Mouse (Mus musculus): ENCODE measurements around the gene Foxn3. TPM values are rescaled to one million over a fixed set of nuclear protein-coding genes. Genes with fewer than 3 reads are reported as not detected.

The Foxn3 gene
- total and polyA plus RNA-seq, 2 experiments from 2014 or later, result 50.4 to 69.0 TPM

GRCm38 (mm10) chr12:99447791-99448190, 115.6 kb downstream of the Foxn3 start:
- no peak for TF ChIP-seq CTCF (IDR thresholded peaks at IDR 0.05; ENCODE audit: low read depth)
- no peaks in the 10 kb centered on the region for H3K36me3 ChIP-seq (ENCODE audit: insufficient read depth, low read length)
- H3K9ac ChIP-seq (replicated peaks; ENCODE audit: low read length), result no peak overlapping the region
- no peak overlapping the region for H3K4me2 ChIP-seq (ENCODE audit: low read depth, low read length)
- H3K27me3 ChIP-seq (ENCODE audit: insufficient read depth, low read length), result no peaks in the 10 kb centered on the region
- H3K4me3 ChIP-seq (ENCODE audit: low read length), result no peak overlapping the region
- WGBS, result 87% methylated on average over 5 of the region's 5 CpGs
- no peak overlapping the region for H3K27ac ChIP-seq
- no peak for ATAC-seq
- no peak for DNase-seq (ENCODE audit: low spot score)
- no peaks in the 10 kb centered on the region for H3K4me1 ChIP-seq (ENCODE audit: insufficient read depth, low read length)
- no peaks in the 10 kb centered on the region for H3K9me3 ChIP-seq (ENCODE audit: low read length)

- Histone ChIP-seq H3K9ac (replicated peaks; ENCODE audit: low read length) (no peak overlapping the region), H3K4me3 (ENCODE audit: low read length) (no peak overlapping the region), H3K4me2 (ENCODE audit: low read depth, low read length) (no peak overlapping the region), H3K4me1 (ENCODE audit: insufficient read depth, low read length) (no peaks in the 10 kb centered on the region), H3K27ac (no peak overlapping the region), H3K27me3 (ENCODE audit: insufficient read depth, low read length) (no peaks in the 10 kb centered on the region), H3K36me3 (ENCODE audit: insufficient read depth, low read length) (no peaks in the 10 kb centered on the region), H3K9me3 (ENCODE audit: low read length) (no peaks in the 10 kb centered on the region)
- TF ChIP-seq CTCF (IDR thresholded peaks at IDR 0.05; ENCODE audit: low read depth), result no peak
- ATAC-seq, result no peak
- no peak for DNase-seq (ENCODE audit: low spot score)
- 77% methylated on average over 6 of the region's 6 CpGs for WGBS
Observed at GRCm38 (mm10) chr12:99445018-99445674, 118.2 kb downstream of the Foxn3 start.

GRCm38 (mm10) chr12:99442819-99443218, 120.6 kb downstream of the Foxn3 start:
- no peak overlapping the region for H3K9ac ChIP-seq (replicated peaks; ENCODE audit: low read length)
- WGBS, result 95% methylated on average over 3 of the region's 3 CpGs
- H3K27ac ChIP-seq, result no peak overlapping the region
- DNase-seq (ENCODE audit: low spot score) (no peak), ATAC-seq (no peak)
- H3K36me3 ChIP-seq (ENCODE audit: insufficient read depth, low read length), result no peaks in the 10 kb centered on the region
- no peaks in the 10 kb centered on the region for H3K9me3 ChIP-seq (ENCODE audit: low read length)
- no peak for TF ChIP-seq CTCF (IDR thresholded peaks at IDR 0.05; ENCODE audit: low read depth)
- no peaks in the 10 kb centered on the region for H3K27me3 ChIP-seq (ENCODE audit: insufficient read depth, low read length)
- H3K4me1 ChIP-seq (ENCODE audit: insufficient read depth, low read length), result no peaks in the 10 kb centered on the region
- no peak overlapping the region for H3K4me2 ChIP-seq (ENCODE audit: low read depth, low read length)
- no peak overlapping the region for H3K4me3 ChIP-seq (ENCODE audit: low read length)

GRCm38 (mm10) chr12:99440953-99441352, 122.4 kb downstream of the Foxn3 start:
- Histone ChIP-seq H3K4me3 (ENCODE audit: low read length) (no peak overlapping the region), H3K9ac (replicated peaks; ENCODE audit: low read length) (no peak overlapping the region), H3K4me2 (ENCODE audit: low read depth, low read length) (no peak overlapping the region), H3K27ac (no peak overlapping the region), H3K9me3 (ENCODE audit: low read length) (no peaks in the 10 kb centered on the region), H3K4me1 (ENCODE audit: insufficient read depth, low read length) (no peaks in the 10 kb centered on the region), H3K27me3 (ENCODE audit: insufficient read depth, low read length) (no peaks in the 10 kb centered on the region), H3K36me3 (ENCODE audit: insufficient read depth, low read length) (no peaks in the 10 kb centered on the region)
- no peak for TF ChIP-seq CTCF (IDR thresholded peaks at IDR 0.05; ENCODE audit: low read depth)
- peak; percentile 20 for DNase-seq (ENCODE audit: low spot score)
- 53% methylated on average over 4 of the region's 4 CpGs for WGBS
- peak; percentile 66 for ATAC-seq

- Histone ChIP-seq H3K4me2 (ENCODE audit: low read depth, low read length) (no peak overlapping the region), H3K27ac (no peak overlapping the region), H3K9me3 (ENCODE audit: low read length) (no peaks in the 10 kb centered on the region), H3K9ac (replicated peaks; ENCODE audit: low read length) (no peak overlapping the region), H3K36me3 (ENCODE audit: insufficient read depth, low read length) (no peaks in the 10 kb centered on the region), H3K4me3 (ENCODE audit: low read length) (no peak overlapping the region), H3K4me1 (ENCODE audit: insufficient read depth, low read length) (no peaks in the 10 kb centered on the region), H3K27me3 (ENCODE audit: insufficient read depth, low read length) (no peaks in the 10 kb centered on the region)
- no peak for TF ChIP-seq CTCF (IDR thresholded peaks at IDR 0.05; ENCODE audit: low read depth)
- no peak for ATAC-seq
- WGBS, result 77% methylated on average over 3 of the region's 3 CpGs
- no peak for DNase-seq (ENCODE audit: low spot score)
Observed at GRCm38 (mm10) chr12:99440022-99440421, 123.4 kb downstream of the Foxn3 start.

- H3K9ac ChIP-seq (replicated peaks; ENCODE audit: low read length), result no peak overlapping the region
- no peaks in the 10 kb centered on the region for H3K9me3 ChIP-seq (ENCODE audit: low read length)
- H3K4me3 ChIP-seq (ENCODE audit: low read length), result no peak overlapping the region
- no peak for DNase-seq (ENCODE audit: low spot score)
- H3K27me3 ChIP-seq (ENCODE audit: insufficient read depth, low read length), result no peaks in the 10 kb centered on the region
- H3K36me3 ChIP-seq (ENCODE audit: insufficient read depth, low read length), result no peaks in the 10 kb centered on the region
- no peak overlapping the region for H3K4me2 ChIP-seq (ENCODE audit: low read depth, low read length)
- WGBS, result 89% methylated on average over 4 of the region's 4 CpGs
- no peak for ATAC-seq
- H3K4me1 ChIP-seq (ENCODE audit: insufficient read depth, low read length), result no peaks in the 10 kb centered on the region
- no peak for TF ChIP-seq CTCF (IDR thresholded peaks at IDR 0.05; ENCODE audit: low read depth)
- no peak overlapping the region for H3K27ac ChIP-seq
Observed at GRCm38 (mm10) chr12:99435189-99435588, 128.2 kb downstream of the Foxn3 start.

GRCm38 (mm10) chr12:99433402-99433801, 130.0 kb downstream of the Foxn3 start:
- no peak for TF ChIP-seq CTCF (IDR thresholded peaks at IDR 0.05; ENCODE audit: low read depth)
- Histone ChIP-seq H3K4me3 (ENCODE audit: low read length) (no peak overlapping the region), H3K9me3 (ENCODE audit: low read length) (no peaks in the 10 kb centered on the region), H3K4me1 (ENCODE audit: insufficient read depth, low read length) (no peaks in the 10 kb centered on the region), H3K27me3 (ENCODE audit: insufficient read depth, low read length) (no peaks in the 10 kb centered on the region), H3K36me3 (ENCODE audit: insufficient read depth, low read length) (no peaks in the 10 kb centered on the region), H3K9ac (replicated peaks; ENCODE audit: low read length) (no peak overlapping the region), H3K4me2 (ENCODE audit: low read depth, low read length) (no peak overlapping the region), H3K27ac (no peak overlapping the region)
- 88% methylated on average over 5 of the region's 5 CpGs for WGBS
- ATAC-seq (no peak), DNase-seq (ENCODE audit: low spot score) (no peak)
